Mouse (Mus musculus): ENCODE data around the gene 2510009E07Rik.

GRCm38 (mm10) chr16:21628061-21628591 lies 66.3 kb downstream of the 2510009E07Rik start:
- TF ChIP-seq CTCF (IDR thresholded peaks at IDR 0.05; ENCODE audit: low read depth) (no peak), EP300 (IDR thresholded peaks at IDR 0.05; ENCODE audit: low read depth) (no peak)
